Comparison of ENCODE assay signal across 7 mouse cellular contexts in genomic region chr11:55417898-55418703, GRCm38 (mm10). TPM values are rescaled to one million over a fixed set of nuclear protein-coding genes. Genes with fewer than 3 reads are reported as not detected.
DNase-seq lines count a peak whose midpoint lies in the region; ATAC-seq lines count a peak whose summit lies in the region.

No protein-coding gene starts in this region.

- peak overlapping the region; percentile 66 for H3K4me2 ChIP-seq in kidney, embryonic 16.5 days (replicated peaks; ENCODE audit: low read depth, low read length)

- no peaks in the 10 kb centered on the region; the same call in 1 of the 2 replicates for H3K36me3 ChIP-seq in kidney, embryonic 16.5 days (ENCODE audit: insufficient read depth, low read length)

- peak overlapping the region; percentile 98 for H3K27ac ChIP-seq in kidney, embryonic 16.5 days (ENCODE audit: low read length)

- H3K9ac ChIP-seq in kidney, embryonic 16.5 days (replicated peaks; ENCODE audit: low read length), result peak overlapping the region; percentile 84

- peak; percentile 95 for DNase-seq in R1 (ENCODE audit: low read depth, low spot score)
- peak; percentile 81 for DNase-seq in embryo, embryonic 10 days (ENCODE audit: low spot score)
- DNase-seq in heart, adult 9 months (ENCODE audit: low spot score in 2 of 2), result peak; percentile 74 to 81
- peak; percentile 77 for DNase-seq in lung, postnatal 25 days (ENCODE audit: low spot score)
- peak; percentile 58 for DNase-seq in testis, postnatal 14 days (ENCODE audit: low spot score)
- no peak for DNase-seq in layer of hippocampus, adult 11-12 months (ENCODE audit: low spot score)

- peak; percentile 75 for ATAC-seq in kidney, embryonic 16.5 days (ENCODE audit: low FRiP score, low TSS enrichment)

- 2% methylated on average over 24 of the region's 24 CpGs for WGBS in kidney, embryonic 16.5 days

- no peaks in the 10 kb centered on the region for H3K27me3 ChIP-seq in kidney, embryonic 16.5 days (ENCODE audit: insufficient read depth, low read length)

- peaks cover 52% of the 10 kb centered on the region for H3K4me1 ChIP-seq in kidney, embryonic 16.5 days (ENCODE audit: insufficient read depth, low read length)

- no peaks in the 10 kb centered on the region for H3K9me3 ChIP-seq in kidney, embryonic 16.5 days (ENCODE audit: low read length)

- peak overlapping the region; percentile 61 for H3K4me3 ChIP-seq in kidney, embryonic 16.5 days (ENCODE audit: low read length)

RNA-seq across cellular contexts. Expression of gene Sparc, which starts 4.9 kb away (rescaled TPM):
- 1,474 and 1,572 TPM in 2 replicates for polyA plus RNA-seq in kidney, embryonic 16.5 days (2015; fragmentation: Nextera tagmentation; extraction: Ambion mirVana)

RNA-seq across cellular contexts. Expression of gene Atox1, which starts 42.9 kb away (rescaled TPM):
- 376 and 406 TPM in 2 replicates for polyA plus RNA-seq in kidney, embryonic 16.5 days (2015; fragmentation: Nextera tagmentation; extraction: Ambion mirVana)

RNA-seq across cellular contexts. Expression of gene G3bp1, which starts 51.4 kb away (rescaled TPM):
- 188 and 197 TPM in 2 replicates for polyA plus RNA-seq in kidney, embryonic 16.5 days (2015; fragmentation: Nextera tagmentation; extraction: Ambion mirVana)
